30 mouse cellular contexts compared by ENCODE assay signal in the genomic region with DNA sequence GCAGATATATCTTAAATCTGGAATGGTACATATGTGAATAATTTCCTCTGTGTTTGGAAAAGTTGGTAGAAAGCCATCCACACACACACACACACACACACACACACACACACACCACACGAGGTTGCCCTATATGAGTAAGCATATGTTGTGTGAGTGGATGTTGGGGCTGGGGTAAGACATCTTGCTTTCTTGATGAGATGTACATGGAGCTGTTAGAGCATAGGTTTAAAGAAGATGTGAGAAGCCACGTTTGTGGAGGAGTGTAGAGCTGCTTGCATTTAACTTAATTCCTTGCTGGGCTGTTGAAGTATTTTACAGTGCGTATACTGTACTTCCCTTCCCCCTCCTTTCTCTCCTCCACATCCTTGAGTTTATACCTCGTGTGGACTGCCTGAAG.
"Had no signal": no experiment of that assay in that cellular context is flagged by ENCODE, and none has a peak within 500 bp of the region (broad histone marks: within the 10 kb centered on the region; RNA-seq: fewer than 3 reads in every experiment).

No protein-coding gene starts in this region.

- DNase-seq: heart, postnatal 14 days; heart, postnatal 36 days; kidney, adult 11 months; kidney, adult 18-20 months; kidney, adult 2 months; kidney, adult 8-10 months; kidney, adult 9 months; kidney, postnatal 10 days; kidney, postnatal 14 days; kidney, postnatal 25 days; kidney, postnatal 36 days; kidney, postnatal 4 days had no signal

- ATAC-seq: hindbrain, embryonic 16.5 days; hindbrain, postnatal 0 days; inflammation-experienced regulatory T-cells, adult 6 months; intestine, embryonic 15.5 days; intestine, embryonic 16.5 days; intestine, postnatal 0 days had no signal

- H3K4me3 ChIP-seq: heart, embryonic 10.5 days; heart, embryonic 12.5 days; heart, embryonic 13.5 days; heart, embryonic 15.5 days; hindbrain, embryonic 10.5 days; hindbrain, embryonic 12.5 days; hindbrain, embryonic 13.5 days; hindbrain, embryonic 15.5 days; intestine, embryonic 15.5 days; kidney, embryonic 15.5 days; left cerebral cortex, adult 2 months had no signal

- H3K27ac ChIP-seq: heart, embryonic 10.5 days; heart, embryonic 13.5 days; heart, embryonic 15.5 days; hindbrain, embryonic 10.5 days; hindbrain, embryonic 12.5 days; hindbrain, embryonic 13.5 days; hindbrain, embryonic 14.5 days; hindbrain, embryonic 15.5 days; hindbrain, postnatal 0 days; intestine, embryonic 15.5 days; kidney, embryonic 15.5 days; kidney, postnatal 0 days had no signal
